Mouse (Mus musculus) ovary, postnatal 14 days (tissue): ENCODE results near the gene Ankrd53.
"Not testable (repeated sequence)": the region's sequence is repeated elsewhere in the genome, so short reads cannot be mapped to it uniquely, and the experiment has no call there.

Source experiments
- DNase-seq: peaks from one replicate; pipeline ENCODE4 v3.0.0; 2022; ENCODE audit warnings: low spot score

The Ankrd53 gene

GRCm38 (mm10) chr6:83766982-83767381, 4.5 kb downstream of the Ankrd53 start:
- DNase-seq, result no peak

- DNase-seq, result no peak
Observed at GRCm38 (mm10) chr6:83768485-83768884, 6.0 kb downstream of the Ankrd53 start.

- no peak for DNase-seq
Observed at GRCm38 (mm10) chr6:83774126-83774525, 11.7 kb downstream of the Ankrd53 start.

- no peak for DNase-seq
Observed at GRCm38 (mm10) chr6:83774781-83775563, 12.5 kb downstream of the Ankrd53 start.

GRCm38 (mm10) chr6:83775638-83776293, 13.3 kb downstream of the Ankrd53 start, which contains the start of gene Tex261:
Gene Tex261 (minus strand): TSS chr6:83775813.
- DNase-seq, result peak; percentile 89

GRCm38 (mm10) chr6:83778306-83778705, 15.9 kb downstream of the Ankrd53 start:
- no peak for DNase-seq

GRCm38 (mm10) chr6:83779026-83779425, 16.6 kb downstream of the Ankrd53 start:
- peak; percentile 38 for DNase-seq

- DNase-seq, result no peak
Observed at GRCm38 (mm10) chr6:83786426-83786825, 24.0 kb downstream of the Ankrd53 start.

- DNase-seq, result no peak
Observed at GRCm38 (mm10) chr6:83788554-83788953, 26.1 kb downstream of the Ankrd53 start.

- not testable (repeated sequence) for DNase-seq
Observed at GRCm38 (mm10) chr6:83790533-83790932, 28.1 kb downstream of the Ankrd53 start.

- DNase-seq, result no peak
Observed at GRCm38 (mm10) chr6:83791251-83791890, 28.9 kb downstream of the Ankrd53 start.

- DNase-seq, result peak; percentile 88
Observed at GRCm38 (mm10) chr6:83794760-83795296, 32.4 kb downstream of the Ankrd53 start, which contains the start of gene Nagk. Gene Nagk (plus strand): TSS chr6:83794982.

- DNase-seq, result no peak
Observed at GRCm38 (mm10) chr6:83795492-83795900, 33.1 kb downstream of the Ankrd53 start.

GRCm38 (mm10) chr6:83796686-83797085, 34.2 kb downstream of the Ankrd53 start:
- DNase-seq, result no peak

- no peak for DNase-seq
Observed at GRCm38 (mm10) chr6:83802033-83802432, 39.6 kb downstream of the Ankrd53 start.

- no peak for DNase-seq
Observed at GRCm38 (mm10) chr6:83802846-83803245, 40.4 kb downstream of the Ankrd53 start.

- DNase-seq, result no peak
Observed at GRCm38 (mm10) chr6:83815801-83816200, 53.4 kb downstream of the Ankrd53 start.
